Mouse (Mus musculus): ENCODE results near the gene Nme3. TPM values are rescaled to one million over a fixed set of nuclear protein-coding genes. Genes with fewer than 3 reads are reported as not detected.

The Nme3 gene
- polyA plus RNA-seq, 1 experiment from 2014 or later, result 44.3 TPM

DNA sequence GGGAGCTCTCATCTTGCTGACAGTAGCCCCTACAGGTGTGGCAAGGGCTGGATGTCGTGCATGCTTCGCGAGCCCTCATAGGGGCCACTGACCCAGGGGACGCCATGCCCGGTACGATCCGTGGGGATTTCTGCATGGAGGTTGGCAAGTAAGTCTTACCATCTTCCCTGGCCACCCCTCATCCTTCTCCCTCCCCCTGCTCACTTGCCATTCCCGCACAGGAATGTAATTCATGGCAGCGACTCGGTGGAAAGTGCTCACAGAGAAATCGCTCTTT lies 631 bp downstream of the Nme3 start:
- Histone ChIP-seq H3K4me2 (replicated peaks; ENCODE audit: low read depth, low read length) (peak overlapping the region; percentile 70), H3K9ac (replicated peaks; ENCODE audit: low read depth) (peak overlapping the region; percentile 65), H3K9me3 (ENCODE audit: low read length) (no peaks in the 10 kb centered on the region), H3K4me3 (ENCODE audit: low read depth, low read length) (peak overlapping the region; percentile 72), H3K27ac (ENCODE audit: low read length) (no peak overlapping the region), H3K27me3 (replicated peaks; ENCODE audit: insufficient read depth, low read length) (no peaks in the 10 kb centered on the region), H3K36me3 (ENCODE audit: insufficient read depth, low read length) (peaks cover 41% of the 10 kb centered on the region), H3K4me1 (ENCODE audit: insufficient read depth, low read depth, low read length) (peaks cover 4% of the 10 kb centered on the region; the same call in 1 of the 2 replicates)
- TF ChIP-seq EP300 (IDR thresholded peaks at IDR 0.05), result no peak
- TF ChIP-seq CTCF (IDR thresholded peaks at IDR 0.05), result no peak
- no peak for ATAC-seq
- no peak for DNase-seq (ENCODE audit: low spot score)
- 32% methylated on average over 11 of the region's 11 CpGs for WGBS

DNA sequence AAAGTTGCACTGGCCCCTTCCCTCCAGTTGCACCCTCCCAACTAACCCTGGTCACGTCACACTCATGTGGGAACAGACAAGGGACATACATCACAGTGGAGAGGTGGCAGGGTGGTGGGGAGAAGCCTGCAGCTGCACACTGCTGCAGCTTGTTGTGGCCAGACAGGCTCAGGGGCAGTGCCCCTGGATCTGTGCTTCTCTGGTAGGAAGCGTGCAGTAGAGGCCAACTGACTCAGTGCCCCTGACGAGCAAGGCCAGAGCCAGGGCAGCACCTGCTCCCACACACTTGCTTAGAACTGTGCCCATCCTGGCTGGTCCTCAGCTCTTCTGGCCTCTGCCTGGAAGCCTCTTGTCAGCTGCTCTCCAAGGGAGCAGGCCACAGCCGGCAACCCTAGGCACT lies 1.3 kb downstream of the Nme3 start:
- no peak overlapping the region for H3K9ac ChIP-seq (replicated peaks; ENCODE audit: low read depth)
- H3K27me3 ChIP-seq (replicated peaks; ENCODE audit: insufficient read depth, low read length), result no peaks in the 10 kb centered on the region
- 66% methylated on average over 4 of the region's 4 CpGs for WGBS
- H3K9me3 ChIP-seq (ENCODE audit: low read length), result no peaks in the 10 kb centered on the region
- ATAC-seq (no peak), DNase-seq (ENCODE audit: low spot score) (no peak)
- no peak for TF ChIP-seq EP300 (IDR thresholded peaks at IDR 0.05)
- TF ChIP-seq CTCF (IDR thresholded peaks at IDR 0.05), result no peak
- H3K27ac ChIP-seq (ENCODE audit: low read length), result no peak overlapping the region
- H3K4me2 ChIP-seq (replicated peaks; ENCODE audit: low read depth, low read length), result no peak overlapping the region
- peaks cover 44% of the 10 kb centered on the region for H3K36me3 ChIP-seq (ENCODE audit: insufficient read depth, low read length)
- peaks cover 4% of the 10 kb centered on the region; the same call in 1 of the 2 replicates for H3K4me1 ChIP-seq (ENCODE audit: insufficient read depth, low read depth, low read length)
- H3K4me3 ChIP-seq (ENCODE audit: low read depth, low read length), result no peak overlapping the region

DNA sequence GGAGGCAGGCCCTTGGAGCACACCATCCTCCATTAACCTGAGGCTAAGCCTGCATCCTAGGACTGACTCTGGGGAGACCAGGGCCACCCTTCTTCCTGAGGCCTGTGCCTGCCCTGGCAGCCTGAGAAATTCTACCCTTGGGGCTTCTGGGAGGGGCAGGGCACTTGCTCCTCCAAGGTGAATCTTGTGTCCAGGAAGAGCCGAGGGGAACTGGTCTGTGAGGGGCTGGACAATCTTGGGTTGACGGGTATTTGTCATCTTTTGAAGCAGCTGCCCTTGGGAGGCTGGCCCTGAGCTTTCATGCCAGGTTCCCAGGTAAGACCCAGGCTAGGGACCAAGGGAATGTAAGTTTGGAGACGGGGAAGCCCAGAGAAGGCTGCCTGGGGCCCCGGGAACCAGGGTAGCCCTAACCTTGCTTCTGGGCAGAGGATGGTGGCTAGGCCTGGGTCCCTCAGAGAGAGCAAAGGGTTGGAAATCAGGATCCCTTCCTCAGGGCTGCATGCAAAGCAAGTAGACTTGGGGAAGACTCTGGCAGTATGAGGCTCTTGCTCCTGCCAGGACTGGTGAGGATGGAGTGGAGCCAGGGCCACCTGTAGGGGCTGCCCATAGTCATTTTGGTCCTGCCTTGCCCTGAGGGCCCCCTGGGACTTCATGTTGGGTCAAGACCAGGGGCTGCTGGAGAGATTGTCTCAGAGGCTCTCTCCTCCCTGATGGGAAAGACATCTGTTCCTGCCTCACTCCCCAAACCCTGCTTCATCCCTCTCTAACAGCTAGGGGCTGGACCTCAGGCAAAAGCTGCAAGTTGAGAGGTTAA lies 1.9 kb downstream of the Nme3 start:
- no peak for TF ChIP-seq CTCF (IDR thresholded peaks at IDR 0.05)
- TF ChIP-seq EP300 (IDR thresholded peaks at IDR 0.05), result no peak
- H3K27me3 ChIP-seq (replicated peaks; ENCODE audit: insufficient read depth, low read length), result no peaks in the 10 kb centered on the region
- H3K9me3 ChIP-seq (ENCODE audit: low read length), result no peaks in the 10 kb centered on the region
- 72% methylated on average over 4 of the region's 4 CpGs for WGBS
- ATAC-seq (no peak), DNase-seq (ENCODE audit: low spot score) (no peak)
- H3K36me3 ChIP-seq (ENCODE audit: insufficient read depth, low read length), result peaks cover 45% of the 10 kb centered on the region
- no peak overlapping the region for H3K4me2 ChIP-seq (replicated peaks; ENCODE audit: low read depth, low read length)
- H3K27ac ChIP-seq (ENCODE audit: low read length), result no peak overlapping the region
- peaks cover 4% of the 10 kb centered on the region; the same call in 1 of the 2 replicates for H3K4me1 ChIP-seq (ENCODE audit: insufficient read depth, low read depth, low read length)
- no peak overlapping the region for H3K9ac ChIP-seq (replicated peaks; ENCODE audit: low read depth)
- no peak overlapping the region for H3K4me3 ChIP-seq (ENCODE audit: low read depth, low read length)

- ATAC-seq (no peak), DNase-seq (ENCODE audit: low spot score) (no peak)
- Histone ChIP-seq H3K4me3 (ENCODE audit: low read depth, low read length) (no peak overlapping the region), H3K4me1 (ENCODE audit: insufficient read depth, low read depth, low read length) (peaks cover 2% of the 10 kb centered on the region; the same call in 1 of the 2 replicates), H3K27me3 (replicated peaks; ENCODE audit: insufficient read depth, low read length) (no peaks in the 10 kb centered on the region), H3K27ac (ENCODE audit: low read length) (no peak overlapping the region), H3K36me3 (ENCODE audit: insufficient read depth, low read length) (peaks cover 53% of the 10 kb centered on the region), H3K9ac (replicated peaks; ENCODE audit: low read depth) (no peak overlapping the region), H3K4me2 (replicated peaks; ENCODE audit: low read depth, low read length) (no peak overlapping the region), H3K9me3 (ENCODE audit: low read length) (no peaks in the 10 kb centered on the region)
- TF ChIP-seq EP300 (IDR thresholded peaks at IDR 0.05), result no peak
- no peak for TF ChIP-seq CTCF (IDR thresholded peaks at IDR 0.05)
- 77% methylated on average over 5 of the region's 5 CpGs for WGBS
Observed at GRCm38 (mm10) chr17:24899153-24899552, 2.9 kb downstream of the Nme3 start.

- Histone ChIP-seq H3K4me3 (ENCODE audit: low read depth, low read length) (no peak overlapping the region), H3K9ac (replicated peaks; ENCODE audit: low read depth) (no peak overlapping the region), H3K27me3 (replicated peaks; ENCODE audit: insufficient read depth, low read length) (no peaks in the 10 kb centered on the region), H3K4me1 (ENCODE audit: insufficient read depth, low read depth, low read length) (no peaks in the 10 kb centered on the region), H3K36me3 (ENCODE audit: insufficient read depth, low read length) (peaks cover 61% of the 10 kb centered on the region), H3K27ac (ENCODE audit: low read length) (no peak overlapping the region), H3K4me2 (replicated peaks; ENCODE audit: low read depth, low read length) (no peak overlapping the region), H3K9me3 (ENCODE audit: low read length) (no peaks in the 10 kb centered on the region)
- WGBS, result 91% methylated on average over 6 of the region's 6 CpGs
- no peak for ATAC-seq
- no peak for TF ChIP-seq EP300 (IDR thresholded peaks at IDR 0.05)
- TF ChIP-seq CTCF (IDR thresholded peaks at IDR 0.05), result no peak
- no peak for DNase-seq (ENCODE audit: low spot score)
Observed at GRCm38 (mm10) chr17:24900014-24900413, 3.7 kb downstream of the Nme3 start.

DNA sequence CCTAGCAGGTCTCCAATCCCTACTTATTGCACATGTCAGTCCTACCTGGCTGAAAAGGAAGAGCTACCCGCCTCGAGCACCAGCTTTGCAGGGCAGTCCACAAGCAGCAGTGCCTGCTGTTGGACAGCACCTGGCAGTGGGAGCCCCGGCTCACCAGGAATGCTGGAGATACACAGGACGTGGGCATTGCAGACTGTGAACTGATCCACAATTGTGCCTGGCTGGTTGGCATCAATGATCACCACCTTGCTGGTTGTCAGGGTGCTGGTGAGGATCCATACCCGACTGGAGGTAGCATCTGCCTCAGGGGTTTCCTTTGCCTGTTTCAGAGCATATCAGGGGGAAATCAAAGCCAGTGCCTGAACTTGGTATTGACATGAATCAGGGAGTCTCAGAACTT lies 5.8 kb downstream of the Nme3 start:
- H3K4me1 ChIP-seq (ENCODE audit: insufficient read depth, low read depth, low read length), result no peaks in the 10 kb centered on the region
- no peaks in the 10 kb centered on the region for H3K27me3 ChIP-seq (replicated peaks; ENCODE audit: insufficient read depth, low read length)
- H3K4me3 ChIP-seq (ENCODE audit: low read depth, low read length), result no peak overlapping the region
- no peak overlapping the region for H3K9ac ChIP-seq (replicated peaks; ENCODE audit: low read depth)
- H3K4me2 ChIP-seq (replicated peaks; ENCODE audit: low read depth, low read length), result no peak overlapping the region
- 86% methylated on average over 5 of the region's 5 CpGs for WGBS
- no peak for ATAC-seq
- H3K9me3 ChIP-seq (ENCODE audit: low read length), result no peaks in the 10 kb centered on the region
- H3K36me3 ChIP-seq (ENCODE audit: insufficient read depth, low read length), result peaks cover 72% of the 10 kb centered on the region
- DNase-seq (ENCODE audit: low spot score), result no peak
- H3K27ac ChIP-seq (ENCODE audit: low read length), result no peak overlapping the region
- TF ChIP-seq EP300 (IDR thresholded peaks at IDR 0.05), result no peak
